Mouse (Mus musculus) forebrain, embryonic 12.5 days (tissue): ENCODE measurements around the gene Plscr1. TPM values are rescaled to one million over a fixed set of nuclear protein-coding genes. Genes with fewer than 3 reads are reported as not detected.

ENCODE experiments used
- ATAC-seq: fragments of 200-750 bp; cut with Nextera tagmentation; 2 replicates; pipeline ENCODE4 v1.8.0; 2017; ENCODE audit warnings: moderate TSS enrichment; ENCODE audit not compliant: low FRiP score
- H3K27ac ChIP-seq: fragments of 300-500 bp; sonication (generic); 2 replicates; pipeline ENCODE4 v1.5.1; 2016; ENCODE audit warnings: mild to moderate bottlenecking
- H3K27me3 ChIP-seq: fragments of 300-500 bp; sonication (generic); 2 replicates; pipeline ENCODE4 v1.6.1; 2016; ENCODE audit warnings: mild to moderate bottlenecking
- H3K36me3 ChIP-seq: fragments of 300-500 bp; sonication (generic); replicated peaks from 2 replicates; pipeline ENCODE4 v1.6.1; 2016; ENCODE audit warnings: mild to moderate bottlenecking
- H3K4me1 ChIP-seq: fragments of 300-500 bp; sonication (generic); 2 replicates; pipeline ENCODE4 v1.6.1; 2016
- H3K4me2 ChIP-seq: fragments of 300-500 bp; sonication (generic); 2 replicates; pipeline ENCODE4 v1.6.1; 2016; ENCODE audit warnings: mild to moderate bottlenecking, moderate library complexity
- H3K4me3 ChIP-seq: fragments of 300-500 bp; sonication (generic); replicated peaks from 2 replicates; pipeline ENCODE4 v1.5.1; 2016; ENCODE audit warnings: mild to moderate bottlenecking
- H3K9ac ChIP-seq: fragments of 300-500 bp; sonication (generic); 2 replicates; pipeline ENCODE4 v1.6.1; 2016; ENCODE audit warnings: mild to moderate bottlenecking
- H3K9me3 ChIP-seq: fragments of 300-500 bp; sonication (generic); 2 replicates; pipeline ENCODE4 v1.6.1; 2016
- WGBS: fragments of 180-500 bp; shearing (Covaris S2); methylation state at CpG from one replicate; pipeline ENCODE4 v1.1.7; 2016; 5-methylcytosine and 5-hydroxymethylcytosine counted together
- microRNA-seq: library from miRNA; unstranded; fragments of <30 nt; microRNA quantifications from one replicate; pipeline ENCODE4, GENCODE M21; 2017
- polyA plus RNA-seq: library from polyadenylated mRNA; unstranded; fragments of >200 nt; fragmentation: Nextera tagmentation; extraction: Ambion mirVana; gene quantifications from 2 replicates; pipeline ENCODE4 v1.2.1, GENCODE M21; 2016

Gene Plscr1
- polyA plus RNA-seq, 1 experiment from 2014 or later, result 21.7 TPM

- H3K9ac ChIP-seq, result no peak overlapping the region
- WGBS, result 73% methylated on average over 3 of the region's 3 CpGs
- no peak overlapping the region for H3K4me3 ChIP-seq
- H3K27ac ChIP-seq, result no peak overlapping the region
- H3K27me3 ChIP-seq, result no peaks in the 10 kb centered on the region
- ATAC-seq, result no peak
- H3K9me3 ChIP-seq, result no peaks in the 10 kb centered on the region
- H3K4me2 ChIP-seq, result no peak overlapping the region
- H3K4me1 ChIP-seq, result no peaks in the 10 kb centered on the region
- H3K36me3 ChIP-seq, result no peaks in the 10 kb centered on the region
Measured at GRCm38 (mm10) chr9:92292922-92293321, 43.4 kb downstream of the Plscr1 start.

GRCm38 (mm10) chr9:92293560-92294548, 44.3 kb downstream of the Plscr1 start:
- no peak overlapping the region for H3K4me3 ChIP-seq
- H3K9ac ChIP-seq, result no peak overlapping the region
- no peaks in the 10 kb centered on the region for H3K36me3 ChIP-seq
- H3K9me3 ChIP-seq, result no peaks in the 10 kb centered on the region
- no peaks in the 10 kb centered on the region for H3K27me3 ChIP-seq
- H3K4me2 ChIP-seq, result no peak overlapping the region
- WGBS, result 82% methylated on average over 2 of the region's 2 CpGs
- no peak overlapping the region for H3K27ac ChIP-seq
- ATAC-seq, result no peak
- H3K4me1 ChIP-seq, result no peaks in the 10 kb centered on the region

GRCm38 (mm10) chr9:92298288-92298687, 48.7 kb downstream of the Plscr1 start:
- Histone ChIP-seq H3K4me1 (no peaks in the 10 kb centered on the region), H3K4me2 (no peak overlapping the region), H3K9me3 (no peaks in the 10 kb centered on the region), H3K9ac (no peak overlapping the region), H3K4me3 (no peak overlapping the region), H3K36me3 (no peaks in the 10 kb centered on the region), H3K27ac (no peak overlapping the region), H3K27me3 (no peaks in the 10 kb centered on the region)
- whole genome bisulfite sequencing, result 69% methylated on average over 1 of the region's 1 CpGs
- ATAC-seq, result no peak

DNA sequence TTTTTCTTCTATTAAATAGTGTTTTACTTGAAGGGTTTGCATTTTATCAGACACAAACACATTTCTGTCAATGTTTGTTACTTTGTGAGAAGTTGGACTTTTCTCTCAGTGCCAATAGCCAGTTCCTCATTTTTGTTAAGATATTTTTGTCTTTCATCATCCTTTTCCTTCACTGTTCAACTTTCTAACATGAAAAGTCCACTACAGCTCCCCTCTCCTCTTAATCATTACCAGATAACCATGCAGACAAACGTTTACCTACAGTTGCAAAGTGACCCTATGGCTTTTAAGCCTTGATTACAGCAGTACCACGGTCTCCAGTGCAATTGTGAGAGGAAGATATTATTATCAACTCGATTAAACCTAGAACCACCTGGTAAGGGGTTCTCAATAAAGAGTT, 51.7 kb downstream of the Plscr1 start:
- no peak overlapping the region for H3K9ac ChIP-seq
- no peak overlapping the region for H3K4me2 ChIP-seq
- no peaks in the 10 kb centered on the region for H3K9me3 ChIP-seq
- H3K27ac ChIP-seq, result no peak overlapping the region
- no peaks in the 10 kb centered on the region for H3K27me3 ChIP-seq
- no peaks in the 10 kb centered on the region for H3K36me3 ChIP-seq
- H3K4me3 ChIP-seq, result no peak overlapping the region
- H3K4me1 ChIP-seq, result 0 out of 2 replicates have a peak, but pooled peaks cover 2% of the 10 kb centered on the region
- 77% methylated on average over 3 of the region's 3 CpGs for WGBS
- no peak for ATAC-seq

DNA sequence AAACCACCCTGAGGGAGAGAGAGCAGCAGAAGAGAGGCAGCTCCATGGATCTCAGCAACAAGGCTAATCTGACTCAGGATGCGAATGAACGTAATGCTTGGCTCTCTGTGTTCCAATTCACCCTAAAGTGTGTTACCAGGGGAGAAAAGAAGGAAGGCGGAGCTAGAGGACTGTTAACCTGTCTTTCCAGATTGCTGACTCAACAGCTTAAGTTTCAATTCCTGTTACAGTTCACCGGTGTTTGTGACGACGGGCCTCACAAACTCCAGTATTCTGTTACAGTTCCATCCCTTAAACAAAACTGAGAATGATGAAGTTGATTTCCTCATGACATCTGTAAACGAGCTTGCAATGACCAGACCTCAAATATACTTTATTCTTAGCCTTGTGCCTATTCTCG, 55.5 kb downstream of the Plscr1 start:
- no peak overlapping the region for H3K27ac ChIP-seq
- ATAC-seq, result no peak
- no peak overlapping the region for H3K4me3 ChIP-seq
- no peak overlapping the region for H3K9ac ChIP-seq
- no peaks in the 10 kb centered on the region for H3K27me3 ChIP-seq
- H3K36me3 ChIP-seq, result no peaks in the 10 kb centered on the region
- no peak overlapping the region for H3K4me2 ChIP-seq
- H3K4me1 ChIP-seq, result 0 out of 2 replicates have a peak, but pooled peaks cover 2% of the 10 kb centered on the region
- 61% methylated on average over 8 of the region's 8 CpGs for WGBS
- H3K9me3 ChIP-seq, result no peaks in the 10 kb centered on the region

DNA sequence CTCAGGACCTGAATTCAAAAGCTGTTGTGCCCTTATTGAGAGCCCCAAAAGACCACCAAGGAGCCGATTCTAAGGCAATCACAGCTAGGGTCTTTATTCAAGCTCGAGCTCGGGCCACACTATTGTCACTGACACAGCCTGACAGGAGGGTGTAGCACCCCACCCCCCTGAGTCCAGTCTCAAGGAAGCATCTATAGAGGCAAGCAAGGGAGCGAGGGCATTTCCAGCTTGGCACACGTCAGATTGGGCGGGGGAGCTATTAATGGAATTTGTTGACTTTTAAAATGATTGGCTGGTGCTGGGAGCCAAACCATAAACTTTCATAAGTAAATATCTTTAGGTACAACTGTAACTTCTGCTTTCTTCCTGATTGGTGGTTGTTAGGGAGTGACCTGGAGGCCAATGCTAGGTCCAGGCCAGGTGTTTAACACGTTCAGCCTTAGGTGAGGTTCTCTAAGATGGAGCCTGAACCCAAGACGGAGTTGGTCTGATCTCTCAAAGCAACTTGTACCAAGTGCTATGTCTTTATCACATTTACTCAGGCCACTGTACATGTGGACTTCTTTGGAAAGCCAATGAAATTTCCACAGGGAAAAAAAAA, 56.2 kb downstream of the Plscr1 start:
- H3K4me3 ChIP-seq, result no peak overlapping the region
- H3K9ac ChIP-seq, result no peak overlapping the region
- ATAC-seq, result peak; percentile 39; the same call in 1 of the 2 replicates
- H3K36me3 ChIP-seq, result no peaks in the 10 kb centered on the region
- no peaks in the 10 kb centered on the region for H3K27me3 ChIP-seq
- no peak overlapping the region for H3K27ac ChIP-seq
- 0 out of 2 replicates have a peak, but pooled peaks cover 2% of the 10 kb centered on the region for H3K4me1 ChIP-seq
- H3K9me3 ChIP-seq, result no peaks in the 10 kb centered on the region
- H3K4me2 ChIP-seq, result no peak overlapping the region
- WGBS, result 49% methylated on average over 8 of the region's 8 CpGs

- H3K4me1 ChIP-seq, result 0 out of 2 replicates have a peak, but pooled peaks cover 2% of the 10 kb centered on the region
- no peak within 1 kb of the TSS for H3K27ac ChIP-seq
- no peak within 1 kb of the TSS for H3K4me2 ChIP-seq
- no peak for ATAC-seq
- H3K9ac ChIP-seq, result no peak within 1 kb of the TSS
- no peaks in the 10 kb centered on the region for H3K36me3 ChIP-seq
- H3K27me3 ChIP-seq, result no peaks in the 10 kb centered on the region
- no peaks in the 10 kb centered on the region for H3K9me3 ChIP-seq
- no peak within 1 kb of the TSS for H3K4me3 ChIP-seq
- 92% methylated on average over 1 of the region's 1 CpGs for WGBS
Measured at GRCm38 (mm10) chr9:92309077-92309476, 59.5 kb downstream of the Plscr1 start, which contains the start of gene 1700057G04Rik. Gene 1700057G04Rik (plus strand): TSS chr9:92309377.

- Histone ChIP-seq H3K9me3 (no peaks in the 10 kb centered on the region), H3K36me3 (no peaks in the 10 kb centered on the region), H3K27me3 (no peaks in the 10 kb centered on the region), H3K27ac (no peak overlapping the region), H3K4me1 (no peaks in the 10 kb centered on the region), H3K9ac (no peak overlapping the region), H3K4me2 (no peak overlapping the region), H3K4me3 (no peak overlapping the region)
- no peak for ATAC-seq
- WGBS, result 90% methylated on average over 3 of the region's 3 CpGs
Measured at GRCm38 (mm10) chr9:92316791-92317190, 67.2 kb downstream of the Plscr1 start.

Small RNA genes lying within 50 kb of the gene (microRNA-seq; reads per million reads assigned to microRNA genes)
- gene Mir6386, result not detected

Other genes starting within 250 kb of the Plscr1 start
- not detected in 2 replicates for gene Plscr5, start 56.8 kb upstream of the Plscr1 start, polyA plus RNA-seq
- gene Plscr2, start 25.9 kb downstream of the Plscr1 start, polyA plus RNA-seq, result 0.47 and 0.51 TPM in 2 replicates
- not detected in 2 replicates for gene 1700057G04Rik, start 59.6 kb downstream of the Plscr1 start, polyA plus RNA-seq
- 1.3 and 2.0 TPM in 2 replicates for gene Plscr4, start 207.6 kb downstream of the Plscr1 start, polyA plus RNA-seq